Mouse (Mus musculus) embryonic facial prominence, embryonic 14.5 days (tissue): ENCODE results near the gene Gm38655. TPM values are rescaled to one million over a fixed set of nuclear protein-coding genes. Genes with fewer than 3 reads are reported as not detected.

Experiments used
- ATAC-seq: fragments of 200-750 bp; cut with Nextera tagmentation; 2 replicates; pipeline ENCODE4 v1.8.0; 2017; ENCODE audit warnings: low read depth, moderate number of reproducible peaks, moderate TSS enrichment
- DNase-seq: peaks from one replicate; pipeline ENCODE4 v3.0.0-alpha.2; 2015; ENCODE audit warnings: low spot score
- H3K27ac ChIP-seq: fragments of 300-500 bp; sonication (generic); replicated peaks from 2 replicates; pipeline ENCODE4 v1.5.1; 2014; ENCODE audit warnings: low read depth, mild to moderate bottlenecking, low read length, moderate library complexity
- H3K27me3 ChIP-seq: fragments of 300-500 bp; sonication (generic); replicated peaks from 2 replicates; pipeline ENCODE4 v1.6.1; 2014; ENCODE audit warnings: low read length; ENCODE audit not compliant: control insufficient read depth, insufficient read depth
- H3K36me3 ChIP-seq: fragments of 300-500 bp; sonication (generic); 2 replicates; pipeline ENCODE4 v1.6.1; 2014; ENCODE audit warnings: low read length, mixed read lengths; ENCODE audit not compliant: control insufficient read depth, insufficient read depth
- H3K4me1 ChIP-seq: fragments of 300-500 bp; sonication (generic); 2 replicates; pipeline ENCODE4 v1.6.1; 2014; ENCODE audit warnings: antibody characterized with exemption, low read length; ENCODE audit not compliant: control insufficient read depth, insufficient read depth
- H3K4me2 ChIP-seq: fragments of 300-500 bp; sonication (generic); 2 replicates; pipeline ENCODE4 v1.6.1; 2014; ENCODE audit warnings: low read depth, mild to moderate bottlenecking, low read length, moderate library complexity, mixed read lengths
- H3K4me3 ChIP-seq: fragments of 300-500 bp; sonication (generic); 2 replicates; pipeline ENCODE4 v1.5.1; 2014; ENCODE audit warnings: low read depth, mild to moderate bottlenecking, low read length
- H3K9ac ChIP-seq: fragments of 300-500 bp; sonication (generic); 2 replicates; pipeline ENCODE4 v1.6.1; 2014; ENCODE audit warnings: low read depth, mild to moderate bottlenecking, low read length, moderate library complexity, mixed read lengths
- H3K9me3 ChIP-seq: fragments of 300-500 bp; sonication (generic); 2 replicates; pipeline ENCODE4 v1.6.1; 2016; ENCODE audit warnings: low read length; ENCODE audit not compliant: control insufficient read depth
- WGBS: fragments of 180-500 bp; shearing (Covaris S2); extraction: QIAGEN DNeasy Blood & Tissue Kit; methylation state at CpG from one replicate; pipeline ENCODE4 v1.1.7; 2014; 5-methylcytosine and 5-hydroxymethylcytosine counted together
- polyA plus RNA-seq: library from polyadenylated mRNA; unstranded; fragments of >200 nt; fragmentation: Nextera tagmentation; extraction: Ambion mirVana; gene quantifications from 2 replicates; pipeline ENCODE4 v1.2.1, GENCODE M21; 2014

The Gm38655 gene
- polyA plus RNA-seq, 1 experiment from 2014 or later: 0.25 TPM

- Histone ChIP-seq H3K36me3 (no peaks in the 10 kb centered on the region), H3K27ac (no peak overlapping the region), H3K9me3 (no peaks in the 10 kb centered on the region), H3K9ac (no peak overlapping the region), H3K4me2 (no peak overlapping the region), H3K27me3 (no peaks in the 10 kb centered on the region), H3K4me1 (no peaks in the 10 kb centered on the region), H3K4me3 (no peak overlapping the region)
- ATAC-seq (no peak), DNase-seq (no peak)
- WGBS: 29% methylated on average over 7 of the region's 7 CpGs
Measured at GRCm38 (mm10) chr17:25123979-25124378, 51.3 kb downstream of the Gm38655 start.

Other genes starting within 250 kb of the Gm38655 start
- 34.6 and 37.4 TPM in 2 replicates for gene Mapk8ip3, start 238.5 kb downstream of the Gm38655 start, polyA plus RNA-seq
- 83.6 and 95.6 TPM in 2 replicates for gene Jpt2, start 214.8 kb downstream of the Gm38655 start, polyA plus RNA-seq
- gene Cramp1l, start 159.7 kb downstream of the Gm38655 start, polyA plus RNA-seq: 7.1 and 7.7 TPM in 2 replicates
- gene Ift140, start 159.4 kb downstream of the Gm38655 start, polyA plus RNA-seq: 13.9 and 17.5 TPM in 2 replicates
- 22.6 and 23.2 TPM in 2 replicates for gene Tmem204, start 91.9 kb downstream of the Gm38655 start, polyA plus RNA-seq
- 24.8 and 37.2 TPM in 2 replicates for gene Telo2, start 59.5 kb downstream of the Gm38655 start, polyA plus RNA-seq
- 1.8 and 2.9 TPM in 2 replicates for gene Ptx4, start 54.7 kb downstream of the Gm38655 start, polyA plus RNA-seq
- 21.4 and 22.6 TPM in 2 replicates for gene Clcn7, start 42.1 kb downstream of the Gm38655 start, polyA plus RNA-seq
- not detected in 2 replicates for gene Ccdc154, start 13.0 kb downstream of the Gm38655 start, polyA plus RNA-seq
- 28.1 and 29.2 TPM in 2 replicates for gene BC003965, start 9.1 kb upstream of the Gm38655 start, polyA plus RNA-seq
- 5.6 and 5.8 TPM in 2 replicates for gene Unkl, start 12.9 kb upstream of the Gm38655 start, polyA plus RNA-seq
- 32.4 and 34.9 TPM in 2 replicates for gene Gnptg, start 64.7 kb upstream of the Gm38655 start, polyA plus RNA-seq
- gene Tsr3, start 64.7 kb upstream of the Gm38655 start, polyA plus RNA-seq: 39.1 and 48.7 TPM in 2 replicates
- 0.42 and 1.1 TPM in 2 replicates for gene Baiap3, start 80.9 kb upstream of the Gm38655 start, polyA plus RNA-seq
- gene Ube2i, start 99.2 kb upstream of the Gm38655 start, polyA plus RNA-seq: 482 and 517 TPM in 2 replicates
- 3.1 and 4.4 TPM in 2 replicates for gene Prss34, start 122.9 kb upstream of the Gm38655 start, polyA plus RNA-seq
- gene Prss28, start 133.2 kb upstream of the Gm38655 start, polyA plus RNA-seq: not detected in 2 replicates
- not detected in 2 replicates for gene Prss29, start 143.2 kb upstream of the Gm38655 start, polyA plus RNA-seq
- 0.94 and 1.0 TPM in 2 replicates for gene Tpsab1, start 170.1 kb upstream of the Gm38655 start, polyA plus RNA-seq
- 47.8 and 101 TPM in 2 replicates for gene Tpsb2, start 190.8 kb upstream of the Gm38655 start, polyA plus RNA-seq
- gene Tpsg1, start 193.8 kb upstream of the Gm38655 start, polyA plus RNA-seq: 8.0 and 9.5 TPM in 2 replicates